Mouse (Mus musculus) olfactory bulb, adult 2 months (tissue): ENCODE measurements around the gene Ryk. TPM values are rescaled to one million over a fixed set of nuclear protein-coding genes. Genes with fewer than 3 reads are reported as not detected.
"Not testable (repeated sequence)": the region's sequence is repeated elsewhere in the genome, so short reads cannot be mapped to it uniquely, and the experiment has no call there.

Experiments used
- H3K27ac ChIP-seq: fragments of 200-500 bp; 2 replicates; pipeline ENCODE4 v1.5.1; 2012; ENCODE audit warnings: low read depth, low read length; ENCODE audit not compliant: insufficient read depth
- H3K4me1 ChIP-seq: fragments of 200-500 bp; 2 replicates; pipeline ENCODE4 v1.6.1; 2012; ENCODE audit warnings: low read length; ENCODE audit not compliant: control insufficient read depth, insufficient read depth
- H3K4me3 ChIP-seq: fragments of 200-500 bp; 2 replicates; pipeline ENCODE4 v1.5.1; 2012; ENCODE audit warnings: mild to moderate bottlenecking, low read depth, low read length, moderate library complexity; ENCODE audit not compliant: insufficient read depth
- CTCF ChIP-seq: fragments of 200-500 bp; IDR thresholded peaks from 2 replicates; pipeline ENCODE4 v1.5.1; 2012; ENCODE audit warnings: low read depth, mild to moderate bottlenecking, low read length, moderate library complexity; ENCODE audit not compliant: insufficient read depth
- POLR2A ChIP-seq: fragments of 200-500 bp; IDR thresholded peaks from 2 replicates; pipeline ENCODE4 v1.6.1; 2012; ENCODE audit warnings: mild to moderate bottlenecking, low read depth, low read length, moderate library complexity; ENCODE audit not compliant: insufficient read depth
- WGBS: fragments of 180-500 bp; shearing (Covaris S2); methylation state at CpG from one replicate; pipeline ENCODE4 v1.1.7; 2018; 5-methylcytosine and 5-hydroxymethylcytosine counted together
- polyA plus RNA-seq: library from polyadenylated mRNA; stranded (reverse); fragments of >200 nt; gene quantifications from 2 replicates; pipeline ENCODE4 v1.2.4, GENCODE M21; 2012; ENCODE audit warnings: low replicate concordance; ENCODE audit not compliant: missing spikeins, insufficient read depth, insufficient read length

Ryk gene
- polyA plus RNA-seq, 1 experiment, result not detected

- H3K4me3 ChIP-seq, result no peak overlapping the region
- H3K27ac ChIP-seq, result no peak overlapping the region
- H3K4me1 ChIP-seq, result no peaks in the 10 kb centered on the region
- TF ChIP-seq POLR2A, result no peak
- TF ChIP-seq CTCF, result no peak
- 92% methylated on average over 10 of the region's 10 CpGs for WGBS
These were observed 77.9 kb downstream of the Ryk start for GRCm38 (mm10) chr9:102912516-102913035.

- 98% methylated on average over 3 of the region's 3 CpGs for WGBS
- H3K27ac ChIP-seq, H3K4me1 ChIP-seq, H3K4me3 ChIP-seq: not testable (repeated sequence)
These were observed 78.9 kb downstream of the Ryk start for GRCm38 (mm10) chr9:102913597-102913996.

GRCm38 (mm10) chr9:102914583-102914982 is 79.9 kb downstream of the Ryk start:
- no peak overlapping the region for H3K4me3 ChIP-seq
- no peak overlapping the region for H3K27ac ChIP-seq
- no peak for TF ChIP-seq CTCF
- no peak for TF ChIP-seq POLR2A
- 42% methylated on average over 1 of the region's 1 CpGs for WGBS
- no peaks in the 10 kb centered on the region for H3K4me1 ChIP-seq

- WGBS, result 77% methylated on average over 3 of the region's 3 CpGs
- Histone ChIP-seq H3K27ac (no peak overlapping the region), H3K4me1 (no peaks in the 10 kb centered on the region), H3K4me3 (no peak overlapping the region)
- TF ChIP-seq POLR2A (no peak), CTCF (no peak)
These were observed 80.7 kb downstream of the Ryk start for GRCm38 (mm10) chr9:102915292-102915854.

- H3K27ac ChIP-seq, result no peak overlapping the region
- WGBS, result 88% methylated on average over 7 of the region's 7 CpGs
- no peaks in the 10 kb centered on the region for H3K4me1 ChIP-seq
- TF ChIP-seq CTCF (no peak), POLR2A (no peak)
- H3K4me3 ChIP-seq, result no peak overlapping the region
These were observed 81.4 kb downstream of the Ryk start for GRCm38 (mm10) chr9:102916076-102916475.

GRCm38 (mm10) chr9:102917532-102918129 is 82.9 kb downstream of the Ryk start:
- H3K4me1 ChIP-seq, result no peaks in the 10 kb centered on the region
- no peak overlapping the region for H3K4me3 ChIP-seq
- no peak overlapping the region for H3K27ac ChIP-seq
- TF ChIP-seq CTCF (no peak), POLR2A (no peak)
- 86% methylated on average over 8 of the region's 8 CpGs for WGBS

DNA sequence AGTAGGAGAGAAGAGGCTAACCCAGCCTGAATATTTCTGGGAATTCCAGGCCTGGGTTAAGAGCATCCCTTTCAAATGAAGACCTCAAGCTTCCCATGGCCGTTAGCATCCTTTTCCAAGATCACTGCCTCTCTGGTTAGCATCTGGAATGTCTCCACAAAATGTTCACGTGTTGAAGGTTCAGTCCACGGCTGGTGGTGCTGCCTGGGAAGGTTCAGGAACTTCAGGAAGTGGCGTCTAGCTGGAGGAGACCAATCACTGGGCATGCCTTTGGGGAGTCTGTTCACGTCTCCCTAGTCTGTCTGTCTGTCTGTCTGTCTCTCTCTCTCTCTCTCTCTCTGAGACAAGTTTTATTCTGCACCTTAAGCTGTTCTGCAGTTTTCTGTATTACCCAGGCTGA is 84.8 kb downstream of the Ryk start:
- H3K27ac ChIP-seq, result no peak overlapping the region
- no peaks in the 10 kb centered on the region for H3K4me1 ChIP-seq
- 77% methylated on average over 5 of the region's 5 CpGs for WGBS
- H3K4me3 ChIP-seq, result no peak overlapping the region
- TF ChIP-seq CTCF (no peak), POLR2A (no peak)

DNA sequence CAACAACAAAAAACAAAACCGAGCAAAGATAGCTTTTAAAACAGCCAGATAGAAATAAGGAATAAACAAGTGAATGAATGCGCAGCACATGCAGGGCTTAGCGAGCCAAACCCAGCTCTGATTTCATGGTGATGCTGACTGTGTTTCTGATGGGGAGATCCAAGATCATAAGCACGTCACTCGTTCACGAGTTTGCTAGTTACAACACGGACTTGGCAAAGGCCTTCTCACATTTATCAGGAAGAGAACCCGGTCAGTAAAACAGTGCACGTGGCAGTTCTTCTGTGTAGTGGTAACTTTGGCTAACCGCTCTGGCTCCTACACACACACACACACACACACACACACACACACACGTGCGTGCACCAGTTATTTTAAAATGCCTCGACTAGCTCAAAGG is 87.1 kb downstream of the Ryk start:
- TF ChIP-seq POLR2A (no peak), CTCF (no peak)
- Histone ChIP-seq H3K4me1 (no peaks in the 10 kb centered on the region), H3K4me3 (no peak overlapping the region), H3K27ac (no peak overlapping the region)
- 83% methylated on average over 13 of the region's 13 CpGs for WGBS

GRCm38 (mm10) chr9:102922866-102923434 is 88.2 kb downstream of the Ryk start:
- Histone ChIP-seq H3K27ac (no peak overlapping the region), H3K4me3 (no peak overlapping the region), H3K4me1 (no peaks in the 10 kb centered on the region)
- TF ChIP-seq CTCF, result no peak
- TF ChIP-seq POLR2A, result no peak
- 95% methylated on average over 7 of the region's 7 CpGs for WGBS

DNA sequence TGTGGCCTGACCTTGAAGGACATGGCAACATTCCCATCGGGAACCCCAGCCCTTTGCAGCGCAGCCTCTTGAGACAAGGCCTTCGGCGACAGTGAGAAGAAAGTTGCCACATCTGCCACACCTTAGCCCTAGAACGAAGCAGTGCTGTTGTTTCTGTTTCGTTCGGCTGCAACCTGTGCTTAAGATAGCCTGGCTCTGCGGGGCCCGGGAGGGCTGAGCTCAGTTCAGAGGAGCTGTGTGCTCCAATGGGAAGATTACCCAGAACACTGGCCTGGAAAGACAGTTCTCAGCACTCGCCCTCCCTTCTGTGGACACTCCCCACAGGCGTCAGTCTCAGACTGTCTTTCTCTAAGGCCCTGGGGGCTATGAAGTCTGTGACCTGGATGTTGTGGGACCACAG is 89.1 kb downstream of the Ryk start:
- H3K4me1 ChIP-seq, result no peaks in the 10 kb centered on the region
- 82% methylated on average over 11 of the region's 11 CpGs for WGBS
- H3K4me3 ChIP-seq, result no peak overlapping the region
- no peak overlapping the region for H3K27ac ChIP-seq
- TF ChIP-seq CTCF, result no peak
- no peak for TF ChIP-seq POLR2A
